Mouse (Mus musculus) gastrocnemius, postnatal 14 days (tissue): ENCODE results near the gene Tmem59. TPM values are rescaled to one million over a fixed set of nuclear protein-coding genes. Genes with fewer than 3 reads are reported as not detected.

ENCODE experiments used
- DNase-seq: peaks from one replicate; pipeline ENCODE4 v3.0.0; 2021; ENCODE audit warnings: mixed read lengths
- intact Hi-C: fragments of 180-260 bp; cut with DNase I; formaldehyde crosslinking; loops from one replicate; pipeline ENCODE4 v1.15.1; 2025; ENCODE audit warnings: low total_unique reads
- total RNA-seq, 2 experiments: library from RNA; stranded (reverse); gene quantifications; 2 replicates each; pipeline ENCODE4 v1.2.3; 2021

Tmem59 gene
- total RNA-seq, 2 experiments from 2014 or later = 89.6 to 98.8 TPM

- intact Hi-C loops = no loop called here
- no peak for DNase-seq
Measured at GRCm38 (mm10) chr4:107217574-107217973, 39.4 kb downstream of the Tmem59 start.

GRCm38 (mm10) chr4:107221524-107221923 is 43.3 kb downstream of the Tmem59 start:
- intact Hi-C loops = no loop called here
- DNase-seq = no peak

GRCm38 (mm10) chr4:107223225-107224204 is 45.3 kb downstream of the Tmem59 start:
- intact Hi-C loops = no loop called here

GRCm38 (mm10) chr4:107226313-107226712 is 48.1 kb downstream of the Tmem59 start:
- no peak for DNase-seq
- intact Hi-C loops = no loop called here

More at GRCm38 (mm10) chr4:107223225-107224204, 45.3 kb downstream of the Tmem59 start:
- peak; percentile 75 for DNase-seq

GRCm38 (mm10) chr4:107232219-107232618 is 54.0 kb downstream of the Tmem59 start:
- DNase-seq = no peak
- intact Hi-C loops = no loop called here

- intact Hi-C loops = no loop called here
- DNase-seq = no peak
Measured at GRCm38 (mm10) chr4:107238253-107238652, 60.1 kb downstream of the Tmem59 start.

GRCm38 (mm10) chr4:107240196-107240595 is 62.0 kb downstream of the Tmem59 start:
- intact Hi-C loops = no loop called here

GRCm38 (mm10) chr4:107243365-107244333 is 65.5 kb downstream of the Tmem59 start:
- intact Hi-C loops = no loop called here
- DNase-seq = no peak

More at GRCm38 (mm10) chr4:107240196-107240595, 62.0 kb downstream of the Tmem59 start:
- DNase-seq = no peak

GRCm38 (mm10) chr4:107245368-107245767 is 67.2 kb downstream of the Tmem59 start:
- intact Hi-C loops = no loop called here
- no peak for DNase-seq

GRCm38 (mm10) chr4:107246040-107246439 is 67.8 kb downstream of the Tmem59 start:
- no peak for DNase-seq
- intact Hi-C loops = no loop called here

- no peak for DNase-seq
Measured at GRCm38 (mm10) chr4:107247110-107247509, 68.9 kb downstream of the Tmem59 start.

GRCm38 (mm10) chr4:107248061-107248460 is 69.9 kb downstream of the Tmem59 start:
- no peak for DNase-seq
- intact Hi-C loops = no loop called here

More at GRCm38 (mm10) chr4:107247110-107247509, 68.9 kb downstream of the Tmem59 start:
- intact Hi-C loops = no loop called here

GRCm38 (mm10) chr4:107249471-107249870 is 71.3 kb downstream of the Tmem59 start:
- intact Hi-C loops = no loop called here

GRCm38 (mm10) chr4:107250494-107250893 is 72.3 kb downstream of the Tmem59 start:
- DNase-seq = no peak
- intact Hi-C loops = loop anchor here (2.0 kb wide), 1 partner anchor 98 kb away; no protein-coding TSS in a partner anchor

More at GRCm38 (mm10) chr4:107249471-107249870, 71.3 kb downstream of the Tmem59 start:
- DNase-seq = no peak

Other genes with a start within 250 kb of the Tmem59 start
- 10 to 100 TPM; 75.8 to 84.3 TPM for gene Mrpl37, start 111.5 kb upstream of the Tmem59 start, total RNA-seq
- 10 to 100 TPM; 16.2 to 17.1 TPM for gene Cyb5rl, start 111.4 kb upstream of the Tmem59 start, total RNA-seq
- gene Cdcp2, start 81.5 kb upstream of the Tmem59 start, total RNA-seq = not detected
- gene Tceanc2, start 717 bp downstream of the Tmem59 start, total RNA-seq = 10 to 100 TPM; 11.6 to 14.1 TPM
- gene Ldlrad1, start 30.8 kb downstream of the Tmem59 start, total RNA-seq = not detected
- 10 to 100 TPM; 12.6 to 14.7 TPM for gene Lrrc42, start 75.1 kb downstream of the Tmem59 start, total RNA-seq
- gene Hspb11, start 75.2 kb downstream of the Tmem59 start, total RNA-seq = 10 to 100 TPM; 13.7 to 14.1 TPM
- not detected for gene Dio1, start 128.8 kb downstream of the Tmem59 start, total RNA-seq
- gene Yipf1, start 136.0 kb downstream of the Tmem59 start, total RNA-seq = 10 to 100 TPM; 12.0 to 12.7 TPM
- gene Ndc1, start 189.4 kb downstream of the Tmem59 start, total RNA-seq = 1 to 10 TPM; 7.4 to 8.0 TPM